In the genomic region with DNA sequence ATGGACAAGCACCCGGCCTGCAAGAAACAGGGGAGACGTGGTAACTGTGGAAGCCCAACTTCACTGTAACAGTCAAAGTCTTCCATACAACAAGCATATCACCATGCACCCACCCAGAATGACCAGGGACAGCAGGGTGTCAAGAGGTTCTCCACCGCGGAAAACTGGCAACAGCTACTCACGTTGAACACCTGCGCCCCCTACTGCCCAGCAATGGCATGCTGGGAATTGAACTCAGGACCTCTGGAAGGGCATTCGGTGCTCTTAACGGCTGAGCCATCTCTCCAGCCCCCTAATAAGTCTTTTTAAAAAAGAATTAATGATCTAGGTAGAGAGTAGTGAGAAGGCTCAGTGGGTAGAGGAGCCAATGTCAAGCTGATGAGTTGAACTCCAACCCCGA, we compare ENCODE assay signal across 1 mouse cellular context.
TF ChIP-seq lines count a peak whose summit lies in the region.

No protein-coding gene starts in this region.

TF ChIP-seq in MEL, 35 proteins besides CTCF, POLR2A, EP300 and RAD21:
- no peak for TF ChIP-seq TAL1 (IDR thresholded peaks at IDR 0.05; ENCODE audit: low read length)
- TF ChIP-seq USF1 (IDR thresholded peaks at IDR 0.05; ENCODE audit: low read depth, low read length), result no peak
- 0 out of 2 replicates have a peak, but pooled peaks have one; percentile 14 for TF ChIP-seq SMC3 (IDR thresholded peaks at IDR 0.05; ENCODE audit: low read depth, low read length)
- TF ChIP-seq NELFE (IDR thresholded peaks at IDR 0.05; ENCODE audit: low read depth, low read length), result no peak
- no peak for TF ChIP-seq ZC3H11A (IDR thresholded peaks at IDR 0.05; ENCODE audit: low read depth, low read length)
- TF ChIP-seq TBP (IDR thresholded peaks at IDR 0.05; ENCODE audit: low read depth, low read length), result no peak
